Mouse (Mus musculus) lung, postnatal 25 days (tissue): Measurements from ENCODE around the gene Tmem259.

Source experiments
- DNase-seq: peaks from one replicate; pipeline ENCODE4 v3.0.0; 2022; ENCODE audit warnings: low spot score

The Tmem259 gene

DNA sequence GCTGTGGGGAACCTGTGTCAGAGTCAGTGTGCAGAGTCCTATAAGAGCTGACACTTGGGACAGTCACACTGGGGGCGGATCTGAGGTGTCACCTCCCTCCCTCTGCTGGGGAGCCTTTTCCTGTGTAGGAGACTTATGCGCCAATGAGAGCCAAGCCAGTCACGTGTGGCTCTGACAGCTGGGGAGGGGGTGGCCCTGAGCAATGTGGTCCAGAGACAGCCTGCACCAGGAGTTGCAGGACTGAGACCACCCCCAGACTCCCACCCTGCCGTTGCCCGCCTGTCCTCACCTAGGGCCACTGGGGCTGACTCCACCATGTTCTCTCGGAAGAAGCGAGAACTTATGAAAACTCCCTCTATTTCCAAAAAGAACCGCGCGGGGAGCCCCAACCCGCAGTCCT is 32.4 kb upstream of the Tmem259 start, which contains the start of gene Arhgap45:
TSS of gene Arhgap45 (plus strand) at position 143 of the 400 bp plus-strand sequence.
- peak; percentile 88 for DNase-seq

DNA sequence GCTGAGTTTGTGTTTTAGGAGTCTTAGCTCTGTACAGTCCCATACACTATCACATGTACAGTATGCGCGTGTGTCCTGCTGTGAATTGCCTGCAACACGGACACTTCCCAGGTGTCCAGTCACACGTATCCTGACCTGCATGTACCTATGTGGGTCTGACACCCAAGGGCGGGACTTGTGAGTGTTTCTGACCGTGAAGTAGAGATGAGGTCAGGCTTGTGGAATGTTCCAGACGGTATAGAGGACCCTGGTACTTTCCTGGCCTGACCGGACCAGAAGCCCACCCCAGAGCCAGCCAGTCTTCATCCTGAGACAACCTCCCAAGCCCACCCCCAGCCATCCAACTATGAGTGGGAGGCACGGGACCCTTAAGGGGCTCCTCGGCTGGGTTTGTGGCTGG is 31.5 kb upstream of the Tmem259 start:
- peak; percentile 80 for DNase-seq

DNA sequence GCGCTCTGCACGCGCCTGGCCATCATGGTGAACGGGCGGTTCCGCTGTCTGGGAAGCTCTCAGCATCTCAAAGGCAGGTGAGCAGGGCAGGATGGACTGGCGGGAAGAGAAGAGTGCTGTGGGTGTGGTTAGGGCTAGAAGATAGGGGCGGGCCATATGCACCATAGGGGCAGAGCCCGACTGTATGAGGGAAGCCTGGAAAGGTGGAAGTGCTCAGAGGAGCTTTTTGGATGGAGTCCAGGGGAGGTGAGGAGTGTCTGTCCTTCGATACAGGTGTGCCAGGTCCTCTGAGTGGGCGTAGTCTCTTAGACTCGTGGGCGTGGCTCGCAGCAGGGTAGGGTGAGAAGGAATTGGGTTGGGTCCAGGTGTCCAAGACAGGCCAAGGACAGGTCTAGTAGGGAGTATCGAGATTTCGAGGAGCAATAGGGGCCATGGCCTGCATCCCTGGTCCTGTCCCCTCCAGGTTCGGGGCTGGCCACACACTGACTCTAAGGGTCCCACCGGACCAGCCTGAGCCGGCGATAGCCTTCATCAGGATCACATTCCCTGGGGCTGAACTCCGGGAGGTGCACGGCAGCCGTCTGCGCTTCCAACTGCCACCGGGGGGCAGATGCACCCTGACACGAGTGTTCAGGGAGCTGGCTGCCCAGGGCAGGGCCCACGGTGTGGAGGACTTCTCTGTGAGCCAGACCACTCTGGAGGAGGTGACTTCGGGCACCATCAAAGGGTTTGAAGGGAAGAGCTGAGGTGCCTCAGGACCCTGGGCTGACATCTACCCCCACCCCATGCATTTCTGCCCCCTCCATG is 30.6 kb upstream of the Tmem259 start:
- peak; percentile 71 for DNase-seq

DNA sequence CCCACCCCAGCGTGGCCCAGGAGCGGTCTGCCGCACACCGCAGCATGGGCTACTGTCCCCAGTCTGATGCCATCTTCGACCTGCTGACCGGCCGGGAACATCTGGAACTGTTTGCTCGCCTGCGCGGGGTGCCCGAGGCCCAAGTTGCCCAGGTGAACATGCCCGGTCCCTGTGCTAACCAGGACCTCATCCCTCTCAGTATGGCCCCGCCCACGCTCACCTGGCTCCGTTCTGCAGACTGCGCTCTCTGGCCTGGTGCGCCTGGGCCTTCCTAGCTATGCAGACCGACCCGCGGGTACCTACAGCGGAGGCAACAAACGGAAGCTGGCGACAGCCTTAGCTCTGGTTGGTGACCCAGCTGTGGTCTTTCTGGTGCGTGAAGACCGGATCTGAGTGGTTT is 29.5 kb upstream of the Tmem259 start:
- no peak for DNase-seq

DNA sequence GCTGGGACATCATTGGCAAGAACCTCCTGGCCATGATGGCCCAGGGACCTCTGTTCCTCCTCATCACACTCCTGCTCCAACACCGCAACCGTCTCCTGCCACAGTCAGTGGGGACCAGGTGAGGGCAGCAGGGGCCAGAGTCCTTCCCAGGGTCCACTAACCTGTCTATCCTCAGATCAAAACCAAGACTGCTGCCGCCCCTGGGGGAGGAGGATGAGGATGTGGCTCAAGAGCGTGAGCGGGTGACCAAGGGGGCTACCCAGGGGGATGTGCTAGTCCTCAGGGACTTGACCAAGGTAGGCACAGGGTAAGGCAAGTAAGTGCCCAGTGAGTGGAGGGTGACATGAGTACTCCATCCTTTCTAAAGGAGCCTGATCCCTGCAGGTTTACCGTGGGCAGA is 27.6 kb upstream of the Tmem259 start:
- DNase-seq: no peak

DNA sequence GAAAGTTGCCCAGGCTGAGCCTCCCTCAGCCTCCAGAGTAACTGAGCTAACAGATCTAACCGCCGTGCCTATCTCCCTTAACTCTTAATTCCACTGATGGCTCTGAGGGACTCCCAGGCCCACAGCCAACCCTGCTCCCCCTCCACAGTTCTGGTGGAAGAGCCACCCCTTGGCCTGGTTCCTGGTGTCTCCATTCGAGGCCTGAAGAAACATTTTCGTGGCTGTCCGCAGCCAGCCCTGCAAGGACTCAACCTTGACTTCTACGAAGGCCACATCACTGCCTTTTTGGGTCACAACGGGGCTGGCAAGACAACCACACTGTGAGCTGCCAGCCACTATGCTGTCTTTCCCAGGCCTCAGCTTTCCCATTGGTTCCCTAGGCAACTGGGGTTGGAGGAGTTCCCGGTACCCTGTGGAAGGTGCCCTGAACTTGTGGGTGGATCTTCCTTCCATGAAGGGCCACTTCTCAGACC is 20.1 kb upstream of the Tmem259 start:
- DNase-seq: no peak

DNA sequence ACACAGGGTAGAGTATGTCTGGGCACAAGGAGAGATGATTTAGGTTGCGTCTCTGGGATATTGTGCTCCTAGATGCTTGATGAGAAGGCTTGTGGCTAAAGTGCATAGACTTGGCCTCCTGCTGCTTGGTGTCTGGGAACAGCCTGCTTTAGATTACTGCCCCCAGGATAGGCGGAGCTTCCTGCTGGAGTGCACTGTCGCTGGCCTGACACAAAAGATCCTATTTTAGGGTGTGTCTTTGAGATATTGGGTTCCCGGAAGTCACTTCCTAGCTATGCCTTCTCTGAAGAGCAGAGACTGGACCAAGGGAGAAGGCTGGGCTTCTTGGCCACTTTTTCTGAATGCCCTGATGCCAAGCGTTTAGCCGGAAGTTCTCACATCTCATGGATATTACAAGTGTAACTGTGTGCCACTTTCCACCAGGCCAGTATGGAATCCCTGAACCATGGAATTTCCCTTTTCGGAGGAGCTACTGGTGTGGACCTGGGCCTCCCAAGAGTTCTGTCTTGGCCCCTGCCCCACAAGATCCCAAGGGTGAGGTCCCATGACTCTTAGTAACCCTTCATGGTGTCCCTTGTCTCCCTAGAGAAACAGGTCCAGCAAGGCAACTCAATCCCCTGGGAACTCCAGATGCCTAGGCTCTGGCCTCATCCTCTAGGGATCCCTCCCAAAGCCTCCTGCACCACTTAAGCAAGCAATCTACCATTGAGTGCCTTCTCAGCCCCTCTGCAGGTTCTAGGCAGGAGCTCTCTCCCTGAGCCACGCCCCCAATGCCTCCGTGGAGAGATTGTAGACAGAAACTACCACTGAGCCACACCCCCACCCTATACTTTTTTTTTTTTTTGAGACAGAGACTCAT is 19.5 kb upstream of the Tmem259 start:
- peak; percentile 50 for DNase-seq

DNA sequence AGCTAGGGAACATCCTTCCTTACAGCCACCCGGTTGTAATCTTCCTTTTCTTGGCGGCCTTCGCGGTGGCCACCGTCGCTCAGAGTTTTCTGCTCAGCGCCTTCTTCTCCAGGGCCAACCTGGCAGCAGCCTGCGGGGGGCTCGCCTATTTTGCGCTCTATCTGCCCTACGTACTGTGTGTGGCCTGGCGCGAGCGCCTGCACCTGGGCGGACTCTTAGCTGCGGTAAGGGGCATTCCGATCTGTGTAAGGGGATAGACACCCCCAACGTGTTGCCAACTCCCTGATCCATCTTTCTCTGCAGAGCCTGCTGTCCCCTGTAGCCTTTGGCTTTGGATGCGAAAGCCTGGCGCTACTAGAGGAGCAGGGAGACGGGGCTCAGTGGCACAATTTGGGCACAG is 18.7 kb upstream of the Tmem259 start:
- DNase-seq: no peak

DNA sequence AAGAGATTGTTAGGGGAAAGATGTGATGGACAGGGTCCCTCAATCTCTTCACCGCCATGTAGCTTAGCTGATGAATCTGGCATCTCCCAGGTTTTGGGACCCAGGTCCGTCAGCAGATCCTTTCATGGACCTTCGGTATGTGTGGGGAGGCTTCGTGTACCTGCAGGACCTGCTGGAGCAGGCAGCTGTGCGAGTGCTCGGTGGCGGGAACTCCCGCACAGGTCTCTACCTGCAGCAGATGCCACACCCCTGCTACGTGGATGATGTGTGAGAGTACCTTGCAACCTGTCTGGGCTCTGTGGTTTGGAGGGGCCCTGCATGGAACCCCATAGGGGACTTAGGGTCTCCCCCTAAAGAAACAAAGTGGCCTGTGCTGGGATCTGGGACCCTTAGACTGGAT is 17.8 kb upstream of the Tmem259 start:
- DNase-seq: no peak

DNA sequence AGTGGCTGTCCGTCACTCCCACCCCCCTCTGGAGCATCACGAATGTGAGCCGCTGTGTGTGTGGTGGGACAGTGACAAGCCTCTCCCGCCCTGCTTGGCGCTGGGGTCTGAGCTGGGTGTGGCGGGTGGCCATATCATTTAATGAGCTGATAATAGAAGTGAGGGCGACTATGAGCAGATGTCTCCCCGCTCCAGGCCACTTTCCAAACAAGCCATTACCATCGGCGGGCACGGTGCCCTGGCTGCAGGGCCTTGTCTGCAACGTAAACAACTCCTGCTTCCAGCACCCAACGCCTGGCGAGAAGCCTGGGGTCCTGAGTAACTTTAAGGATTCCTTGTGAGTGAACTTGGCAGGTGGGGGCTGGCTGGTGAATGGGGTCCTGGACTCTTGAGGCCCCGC is 13.7 kb upstream of the Tmem259 start:
- no peak for DNase-seq

DNA sequence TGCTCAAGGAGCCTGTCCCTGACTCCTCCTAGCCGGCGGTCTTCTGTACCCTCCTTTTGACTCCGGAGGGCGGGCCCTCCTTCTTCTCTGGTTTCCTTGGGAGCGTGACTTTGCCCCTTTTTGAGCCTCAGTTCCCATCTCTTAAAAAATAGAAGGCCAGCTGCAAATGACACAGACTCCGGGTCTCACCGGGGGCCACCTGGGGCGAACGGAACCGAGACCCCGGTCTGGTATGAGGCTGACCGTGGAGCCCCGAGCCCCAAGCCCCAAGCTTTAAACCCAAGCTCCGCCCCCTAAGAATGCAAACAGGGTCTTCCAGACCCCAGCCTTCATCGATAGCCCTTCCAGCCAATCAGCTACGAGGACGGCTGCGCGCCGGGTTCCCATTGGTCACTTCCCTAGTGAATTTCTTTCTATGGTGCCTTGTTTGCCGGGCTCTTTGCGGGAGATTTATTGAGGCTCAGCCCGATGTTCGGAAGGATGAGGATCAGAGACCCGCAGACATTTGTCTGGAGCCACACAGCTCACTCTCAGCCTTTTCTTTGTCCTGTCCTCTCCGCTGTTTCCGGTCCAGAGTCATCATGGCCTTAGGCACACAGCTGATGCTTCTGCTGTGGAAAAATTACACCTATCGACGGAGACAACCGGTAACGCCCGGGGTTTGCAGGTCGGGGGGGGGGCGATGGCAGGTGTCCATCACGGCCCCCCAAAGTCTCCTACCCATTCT is 13.1 kb upstream of the Tmem259 start:
- DNase-seq: peak; percentile 59

DNA sequence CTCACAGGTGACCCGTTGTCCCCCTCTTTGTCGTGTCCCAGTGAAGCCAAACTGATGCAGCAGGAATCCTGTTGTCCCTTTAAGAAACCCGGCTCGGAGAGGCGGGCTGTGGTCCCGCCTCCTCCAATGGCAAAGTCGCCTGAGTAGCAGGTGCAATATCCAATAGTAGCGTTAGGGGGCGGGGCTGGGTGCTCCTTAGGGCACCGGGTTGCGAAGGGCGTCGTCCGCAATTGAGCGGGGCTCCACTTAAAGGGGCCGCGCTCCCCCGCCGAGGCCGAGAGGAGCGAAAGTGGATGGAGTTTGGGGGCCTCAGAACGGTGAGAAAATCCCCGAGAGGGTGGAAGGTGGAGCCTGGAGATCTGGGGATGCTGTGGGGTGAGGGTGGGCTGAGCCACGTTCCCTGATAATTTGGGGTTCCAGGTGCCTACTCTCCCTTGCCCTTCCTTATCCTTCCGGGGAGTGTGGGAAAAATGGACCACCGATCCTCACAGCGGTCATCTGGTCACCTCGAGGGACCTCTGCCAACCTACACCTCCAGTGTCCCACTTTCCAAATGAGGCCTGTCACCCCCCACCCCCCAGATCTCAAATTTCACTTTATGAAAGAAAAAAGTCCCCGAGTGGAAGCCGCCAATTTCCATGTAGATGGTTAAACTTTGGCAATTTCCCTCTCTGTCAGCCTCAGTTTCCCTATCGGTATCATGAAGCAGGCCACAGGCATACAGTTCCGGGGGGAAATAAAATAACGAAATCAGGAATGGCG is 12.3 kb upstream of the Tmem259 start, which contains the start of gene Abca7:
TSS of gene Abca7 (plus strand) at position 223 of the 762 bp plus-strand sequence.
- peak; percentile 97 for DNase-seq

DNA sequence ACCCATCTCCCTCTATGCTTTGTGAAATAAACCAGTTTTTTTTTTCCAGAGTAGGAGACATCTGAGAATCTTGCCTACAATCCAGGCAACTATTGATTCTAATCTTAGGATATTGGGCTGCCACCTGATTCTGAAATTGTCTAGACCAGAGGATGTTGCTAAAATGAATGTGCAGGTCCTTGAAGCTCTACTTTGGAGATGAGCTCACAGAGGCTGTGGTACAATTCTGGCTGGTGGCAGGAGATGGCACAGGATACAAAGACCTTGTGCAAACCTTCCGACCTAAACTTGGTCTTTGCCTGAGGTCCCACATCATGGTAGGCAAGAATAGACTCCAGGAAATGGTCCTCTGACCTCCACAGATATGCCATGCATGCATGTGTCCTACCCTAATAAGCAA is 11.5 kb upstream of the Tmem259 start:
- DNase-seq: no peak

DNA sequence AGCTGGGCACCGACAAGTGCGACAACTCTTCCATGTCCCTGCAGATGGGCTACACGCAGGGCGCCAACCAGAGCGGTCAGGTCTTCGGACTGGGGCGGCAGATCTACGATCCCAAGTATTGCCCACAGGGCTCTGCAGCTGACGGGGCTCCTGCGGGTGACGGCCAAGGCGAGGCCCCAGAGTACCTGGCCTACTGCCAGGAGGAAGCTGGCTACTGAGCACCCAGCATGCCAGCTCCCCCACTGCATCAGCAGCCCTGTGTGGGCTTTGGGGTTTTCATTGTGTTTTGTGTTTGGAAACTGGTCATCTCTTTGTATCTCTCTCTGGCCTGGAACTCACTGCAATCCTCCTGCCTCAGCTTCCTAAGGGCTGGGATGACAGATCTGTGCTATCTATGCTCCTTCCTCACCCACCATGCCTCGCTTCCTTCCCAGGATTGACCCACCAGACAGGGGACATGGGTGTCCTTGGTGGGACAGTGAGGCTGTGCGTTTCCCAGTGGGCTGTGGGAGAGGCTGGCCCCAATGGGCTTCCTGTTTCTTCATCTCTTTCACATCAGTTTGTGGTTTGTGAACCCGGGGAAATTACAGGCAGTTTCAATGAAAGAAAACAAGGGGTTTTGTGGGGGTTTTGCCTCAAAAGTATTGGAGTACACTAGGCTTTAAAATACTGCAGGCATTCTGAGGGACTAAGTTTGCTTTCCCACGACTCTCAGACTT is 10.4 kb upstream of the Tmem259 start:
- peak; percentile 59 for DNase-seq

DNA sequence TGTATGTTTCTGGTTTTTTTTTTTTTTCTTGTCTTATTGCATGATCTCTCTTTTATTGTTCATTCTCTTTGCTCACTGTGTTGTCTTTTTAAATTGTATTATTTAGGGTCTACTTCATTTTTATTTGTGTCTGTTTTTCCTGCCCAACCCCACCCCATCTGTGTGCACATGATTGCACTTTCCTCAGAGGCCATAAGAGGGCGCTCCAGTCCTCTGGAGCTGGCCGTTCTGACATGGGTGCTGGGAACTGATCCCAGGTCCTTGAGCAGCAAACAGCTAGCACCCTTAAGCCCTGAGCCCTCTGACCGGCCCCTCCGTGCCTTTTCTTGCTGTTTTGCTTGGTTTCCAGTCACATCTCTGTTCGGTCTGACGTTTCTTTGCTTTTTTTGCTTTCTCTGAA is 7.4 kb upstream of the Tmem259 start:
- DNase-seq: no peak

DNA sequence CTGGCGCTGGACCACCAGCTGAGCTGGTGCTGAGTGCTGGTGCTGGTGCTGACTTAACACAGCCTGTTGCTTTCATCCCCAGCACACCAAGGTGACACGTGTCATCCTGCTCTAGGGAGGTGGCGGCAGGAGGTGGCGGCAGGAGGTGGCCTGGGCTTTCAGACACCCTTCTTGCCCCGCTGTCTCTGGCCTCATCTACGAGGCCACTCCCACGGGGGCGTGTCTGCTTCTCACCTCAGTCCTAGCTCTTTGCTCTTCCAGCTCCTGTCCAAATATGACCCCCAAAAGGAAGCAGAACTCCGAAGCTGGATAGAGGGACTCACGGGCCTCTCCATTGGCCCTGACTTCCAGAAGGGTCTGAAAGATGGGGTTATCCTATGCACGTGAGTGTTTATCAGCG is 7.0 kb upstream of the Tmem259 start:
- DNase-seq: no peak

DNA sequence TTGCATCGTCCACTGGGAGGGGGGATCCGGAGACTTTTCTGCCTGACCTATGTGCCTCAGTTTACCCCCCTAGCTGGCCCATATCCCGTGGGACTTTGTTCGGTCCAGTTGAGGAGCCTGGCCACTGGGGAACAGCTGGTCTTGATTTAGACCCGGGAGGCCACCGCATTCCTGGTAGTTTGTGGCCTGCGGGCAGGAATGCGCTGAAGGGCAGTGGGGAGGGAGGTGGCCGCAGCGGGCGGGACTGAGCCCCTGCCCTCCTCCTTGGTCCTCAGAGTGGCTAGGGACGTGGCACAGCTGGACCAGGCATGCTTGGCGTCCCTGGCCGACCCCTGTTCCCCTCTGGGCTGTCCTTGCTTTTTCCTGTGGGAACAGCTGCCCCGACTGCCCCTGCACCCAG is 5.7 kb upstream of the Tmem259 start:
- peak; percentile 79 for DNase-seq

DNA sequence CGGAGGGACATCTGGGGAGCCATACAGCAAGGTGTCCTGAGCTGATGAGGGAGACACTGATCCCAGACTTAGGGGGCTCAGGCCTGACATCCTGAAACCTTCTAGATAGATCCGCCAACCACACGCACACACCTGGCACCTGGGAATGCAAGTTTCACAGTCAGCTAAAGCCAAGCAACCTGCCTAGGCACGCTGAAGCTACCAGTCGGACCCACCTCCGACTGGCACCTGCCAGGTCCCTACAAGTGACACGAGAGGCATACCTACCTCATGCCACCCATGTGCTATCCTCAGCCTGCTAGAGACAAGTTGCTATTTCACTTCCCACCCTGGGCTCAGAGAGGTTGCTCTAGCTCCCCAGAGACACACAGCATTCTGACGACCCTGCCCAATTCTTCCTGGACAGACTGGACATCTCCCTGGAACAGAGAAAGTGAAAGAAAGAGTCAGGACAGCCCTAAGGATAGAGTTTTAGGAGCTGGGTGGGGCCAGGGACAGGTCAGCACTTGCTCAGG is 5.2 kb upstream of the Tmem259 start:
- DNase-seq: no peak

DNA sequence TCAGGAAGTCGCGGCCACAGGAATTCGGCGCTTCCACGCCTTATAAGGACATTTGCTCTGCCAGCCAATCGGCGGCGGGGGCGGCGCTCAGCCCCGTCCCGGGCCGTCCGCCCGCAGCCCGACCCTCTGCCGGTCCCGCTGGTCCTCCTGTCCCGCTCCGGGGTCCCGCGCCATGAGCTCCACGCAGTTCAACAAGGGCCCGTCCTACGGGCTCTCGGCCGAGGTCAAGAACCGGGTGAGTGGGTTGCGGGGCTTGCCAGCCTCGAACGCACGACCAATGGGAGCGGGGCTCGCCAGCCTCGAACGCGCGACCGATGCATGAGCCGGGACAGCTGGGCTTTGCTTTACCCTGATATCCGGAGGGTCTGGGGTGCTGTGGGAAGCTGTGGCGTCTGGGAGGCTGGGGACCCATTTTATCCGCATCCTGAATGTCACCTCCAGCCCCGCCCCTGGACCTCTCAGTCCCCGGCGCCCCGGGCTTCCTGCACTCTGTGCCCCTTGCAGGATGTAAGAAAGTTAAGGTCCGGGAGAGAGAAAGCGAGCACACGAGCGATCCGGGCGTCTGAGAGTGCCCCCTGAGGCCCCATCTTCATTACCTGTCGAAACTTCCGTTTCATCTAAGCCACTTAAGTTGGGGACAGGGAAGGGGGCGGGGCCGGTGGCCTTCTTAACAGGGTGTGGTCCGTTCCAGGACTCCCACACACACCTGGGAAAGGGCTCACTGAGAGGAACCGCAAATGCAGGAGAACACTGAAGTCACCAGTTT is 4.6 kb upstream of the Tmem259 start, which contains the start of gene Cnn2:
TSS of gene Cnn2 (plus strand) at position 79 of the 766 bp plus-strand sequence.
- DNase-seq: peak; percentile 85
